Mouse (Mus musculus) embryonic fibroblast, embryonic 13.5 days (primary cell): ENCODE data around the gene Clasrp. TPM values are rescaled to one million over a fixed set of nuclear protein-coding genes. Genes with fewer than 3 reads are reported as not detected.

Experiments used
- H3K27ac ChIP-seq: 2 replicates; pipeline ENCODE4 v1.5.1; 2012; ENCODE audit warnings: low read length, control low read depth, inconsistent platforms; ENCODE audit not compliant: insufficient read depth
- H3K4me1 ChIP-seq: 2 replicates; pipeline ENCODE4 v1.6.1; 2011; ENCODE audit warnings: low read length; ENCODE audit not compliant: control insufficient read depth, insufficient read depth
- H3K4me3 ChIP-seq: 2 replicates; pipeline ENCODE4 v1.5.1; 2011; ENCODE audit warnings: mild to moderate bottlenecking, control low read depth, low read length; ENCODE audit not compliant: insufficient read depth
- CTCF ChIP-seq: IDR thresholded peaks from 2 replicates; pipeline ENCODE4 v1.5.1; 2011; ENCODE audit warnings: mild to moderate bottlenecking, control low read depth, low read length, moderate library complexity, borderline replicate concordance; ENCODE audit not compliant: insufficient read depth
- POLR2A ChIP-seq: IDR thresholded peaks from 2 replicates; pipeline ENCODE4 v1.6.1; 2011; ENCODE audit warnings: low read depth, mild to moderate bottlenecking, control low read depth, low read length, moderate library complexity
- polyA plus RNA-seq: library from polyadenylated mRNA; stranded (reverse); fragments of >200 nt; gene quantifications from 2 replicates; pipeline ENCODE4 v1.2.4, GENCODE M21; 2011; ENCODE audit warnings: low read depth; ENCODE audit not compliant: missing spikeins, insufficient read length

Gene Clasrp
- polyA plus RNA-seq, 1 experiment, result 38.1 TPM

- no peak for TF ChIP-seq POLR2A
- Histone ChIP-seq H3K4me3 (no peak overlapping the region), H3K4me1 (peaks cover 3% of the 10 kb centered on the region; the same call in 1 of the 2 replicates), H3K27ac (no peak overlapping the region)
These were observed 47.2 kb downstream of the Clasrp start for GRCm38 (mm10) chr7:19557086-19557485.

DNA sequence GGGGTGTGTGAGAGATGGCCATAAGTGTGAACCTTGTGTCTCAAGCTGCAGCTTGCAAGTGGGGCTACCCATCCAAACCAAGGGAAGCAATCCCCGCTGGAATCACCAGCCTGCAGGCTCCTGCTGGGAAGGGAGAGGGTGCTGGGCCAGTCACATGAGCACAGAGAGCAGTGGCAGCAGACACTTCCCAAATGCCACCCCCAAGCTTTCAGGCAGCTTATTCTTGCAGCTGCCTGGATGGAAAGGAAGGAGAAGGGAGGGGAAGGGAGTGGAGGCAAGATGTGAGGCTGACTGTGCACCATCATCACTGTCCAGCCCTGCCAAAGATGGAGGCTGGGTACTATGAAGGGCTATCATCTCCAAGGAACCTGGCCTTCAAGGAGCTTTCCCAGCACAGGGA, 50.1 kb downstream of the Clasrp start:
- no peak overlapping the region for H3K4me3 ChIP-seq
- H3K4me1 ChIP-seq, result no peaks in the 10 kb centered on the region
- H3K27ac ChIP-seq, result no peak overlapping the region
- TF ChIP-seq POLR2A (no peak), CTCF (no peak)

GRCm38 (mm10) chr7:19552443-19552842, 51.8 kb downstream of the Clasrp start:
- no peak overlapping the region for H3K4me3 ChIP-seq
- H3K4me1 ChIP-seq, result no peaks in the 10 kb centered on the region
- no peak for TF ChIP-seq POLR2A
- TF ChIP-seq CTCF, result no peak
- H3K27ac ChIP-seq, result no peak overlapping the region

DNA sequence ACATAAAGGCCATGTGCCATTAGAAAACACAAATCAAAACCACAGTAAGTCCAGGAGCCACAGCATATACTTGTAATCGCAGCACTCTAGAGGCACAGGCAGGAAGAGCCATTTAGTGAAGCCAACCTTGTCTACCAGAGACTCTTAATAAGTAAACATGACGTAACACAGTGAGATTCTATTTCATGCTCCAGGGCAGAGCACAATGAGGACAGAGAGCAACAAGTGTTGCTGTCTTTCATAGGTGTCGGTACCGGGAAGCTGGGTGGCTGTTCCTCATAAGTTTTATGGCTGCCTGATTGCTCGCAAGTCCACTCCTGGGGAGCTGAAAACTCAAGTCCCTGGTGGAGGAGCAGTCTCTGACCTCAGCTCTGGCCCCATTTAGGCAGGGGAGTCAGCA, 52.7 kb downstream of the Clasrp start:
- no peak for TF ChIP-seq POLR2A
- no peak for TF ChIP-seq CTCF
- H3K4me1 ChIP-seq, result no peaks in the 10 kb centered on the region; the same call in 1 of the 2 replicates
- H3K27ac ChIP-seq, result no peak overlapping the region
- H3K4me3 ChIP-seq, result no peak overlapping the region

DNA sequence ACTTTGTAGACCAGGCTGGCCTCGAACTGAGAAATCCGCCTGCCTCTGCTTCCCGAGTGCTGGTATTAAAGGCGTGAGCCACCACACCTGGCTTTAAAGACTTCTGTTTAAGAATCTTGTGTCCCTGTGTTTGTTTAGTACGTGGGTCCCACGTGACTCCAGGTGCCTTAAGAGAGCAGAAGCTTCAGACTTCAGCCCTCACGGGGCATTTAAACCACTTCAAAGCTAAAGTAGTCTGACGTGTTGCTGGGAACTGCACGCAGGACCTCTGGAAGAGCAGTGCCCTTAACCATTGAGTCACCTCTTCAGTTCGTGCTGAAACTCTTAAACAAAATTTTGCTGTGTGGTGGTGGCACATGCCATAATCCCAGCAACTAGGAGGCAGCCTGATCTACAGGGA, 54.9 kb downstream of the Clasrp start:
- TF ChIP-seq POLR2A, result no peak
- no peak for TF ChIP-seq CTCF

GRCm38 (mm10) chr7:19547344-19547969, 56.8 kb downstream of the Clasrp start:
- TF ChIP-seq POLR2A, result no peak
- no peak for TF ChIP-seq CTCF
- Histone ChIP-seq H3K4me3 (no peak overlapping the region), H3K27ac (no peak overlapping the region), H3K4me1 (peaks cover 8% of the 10 kb centered on the region)

More for the DNA sequence above, 54.9 kb downstream of the Clasrp start:
- Histone ChIP-seq H3K27ac (no peak overlapping the region), H3K4me1 (peaks cover 6% of the 10 kb centered on the region), H3K4me3 (no peak overlapping the region)

DNA sequence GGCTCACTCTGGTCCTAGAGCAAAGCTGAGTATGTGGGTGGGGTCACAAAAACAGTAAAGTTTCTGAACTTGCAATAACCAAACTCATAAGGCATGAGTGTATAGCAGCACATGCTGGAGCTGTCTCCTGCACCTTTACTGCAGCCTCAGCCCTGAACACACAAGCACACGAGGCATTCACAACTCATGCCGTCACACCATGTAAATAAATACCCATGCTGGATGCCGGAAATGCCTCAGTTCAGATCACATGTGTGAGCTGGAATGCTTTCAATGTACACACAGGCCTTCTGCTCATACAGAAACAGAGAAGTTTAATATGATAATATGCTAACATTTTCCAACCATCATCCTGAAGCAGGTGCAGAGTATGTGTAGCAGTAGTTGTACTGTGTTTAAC, 58.3 kb downstream of the Clasrp start:
- TF ChIP-seq CTCF (no peak), POLR2A (no peak)
- peaks cover 8% of the 10 kb centered on the region for H3K4me1 ChIP-seq
- H3K27ac ChIP-seq, result no peak overlapping the region
- H3K4me3 ChIP-seq, result no peak overlapping the region

DNA sequence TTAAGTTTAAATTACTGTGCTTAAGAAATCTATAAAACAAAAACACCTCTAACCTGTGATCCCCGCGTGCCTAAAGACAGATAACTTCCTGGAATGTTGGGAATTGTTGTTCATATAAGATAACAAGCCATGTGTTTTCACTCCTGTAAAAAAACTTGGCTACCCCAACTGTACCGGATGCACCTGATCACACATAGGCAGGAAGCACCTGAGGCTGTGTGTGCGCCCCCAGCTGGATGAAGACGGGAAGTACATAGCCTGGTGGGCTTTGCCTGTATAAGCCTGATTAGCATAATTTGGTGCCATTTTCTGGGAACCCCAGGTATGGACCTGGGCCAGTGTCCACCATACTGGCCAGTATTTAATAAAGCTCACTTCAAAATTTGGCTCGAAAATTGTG, 60.7 kb downstream of the Clasrp start:
- Histone ChIP-seq H3K4me3 (no peak overlapping the region), H3K4me1 (peaks cover 8% of the 10 kb centered on the region)
- no peak for TF ChIP-seq POLR2A
- TF ChIP-seq CTCF, result 0 out of 2 replicates have a peak, but pooled peaks have one; percentile 16

GRCm38 (mm10) chr7:19542155-19542691, 62.1 kb downstream of the Clasrp start:
- TF ChIP-seq POLR2A, result no peak
- TF ChIP-seq CTCF, result no peak
- Histone ChIP-seq H3K27ac (no peak overlapping the region), H3K4me3 (no peak overlapping the region), H3K4me1 (peaks cover 8% of the 10 kb centered on the region)

More for the DNA sequence above, 60.7 kb downstream of the Clasrp start:
- no peak overlapping the region for H3K27ac ChIP-seq

DNA sequence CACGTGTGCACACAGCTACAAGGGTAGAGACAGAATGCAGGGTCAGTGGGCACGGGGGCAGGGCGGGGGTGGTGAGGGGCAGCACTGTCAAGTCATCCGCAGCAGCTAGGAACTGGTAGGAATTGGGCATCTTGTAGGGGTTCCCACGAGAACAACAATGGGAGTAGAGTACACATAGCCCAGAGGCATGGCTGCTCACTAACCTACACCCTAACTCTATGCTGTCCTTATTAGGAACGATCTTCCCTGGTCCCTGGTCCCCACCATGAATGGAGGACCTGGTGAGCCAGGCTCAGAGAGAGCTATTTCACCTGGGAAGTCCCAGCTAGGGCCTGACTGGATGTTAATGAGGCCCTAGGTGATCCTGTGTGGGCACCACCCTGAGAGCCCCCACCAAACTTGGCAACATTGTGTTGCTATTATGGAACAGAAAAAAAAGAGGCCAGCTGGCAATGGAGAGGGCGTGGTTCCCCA, 62.6 kb downstream of the Clasrp start:
- no peak overlapping the region for H3K27ac ChIP-seq
- peaks cover 8% of the 10 kb centered on the region for H3K4me1 ChIP-seq
- TF ChIP-seq CTCF (no peak), POLR2A (no peak)
- H3K4me3 ChIP-seq, result no peak overlapping the region
